ENCODE assay signal across 10 mouse cellular contexts in the genomic region with DNA sequence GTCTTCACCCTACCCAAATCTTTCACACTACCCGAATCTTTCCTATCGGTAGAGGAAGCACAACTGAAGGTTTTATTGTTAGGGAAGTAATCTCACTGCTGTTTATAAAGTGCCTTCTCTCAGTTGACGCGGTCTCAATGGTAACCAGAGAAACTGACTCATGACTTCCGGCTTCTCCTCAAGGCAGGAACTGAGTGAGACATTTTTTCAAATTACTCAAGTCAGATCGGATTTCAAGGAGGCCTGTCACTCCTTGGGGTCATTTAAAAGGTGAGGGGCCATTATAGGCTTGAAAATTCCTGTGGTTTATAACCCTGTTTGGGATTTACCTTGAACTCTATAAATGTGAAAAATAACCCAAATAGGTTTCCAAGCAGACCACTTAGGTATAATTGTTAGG.
DNase-seq lines count a peak whose midpoint lies in the region; ATAC-seq and TF ChIP-seq lines count a peak whose summit lies in the region.
"Had no signal": no experiment of that assay in that cellular context is flagged by ENCODE, and none has a peak within 500 bp of the region (broad histone marks: within the 10 kb centered on the region; RNA-seq: fewer than 3 reads in every experiment).

No protein-coding gene starts in this region.

- WGBS in embryonic facial prominence, embryonic 11.5 days = 19% methylated on average over 6 of the region's 6 CpGs
- 50% methylated on average over 6 of the region's 6 CpGs for WGBS in forebrain, embryonic 11.5 days

- no peak overlapping the region for H3K4me3 ChIP-seq in embryonic facial prominence, embryonic 11.5 days (ENCODE audit: low read depth, low read length)
- H3K4me3 ChIP-seq in left cerebral cortex, adult 2 months = no peak overlapping the region
- no peak overlapping the region for H3K4me3 ChIP-seq in forebrain, embryonic 11.5 days (ENCODE audit: low read depth, low read length)

- intact Hi-C loops in left cerebral cortex, adult 2 months (cut with DNase I) = loop anchor here (5.0 kb wide), 2 partner anchors 117 to 168 kb away; a partner anchor contains a TSS

- no peak for TF ChIP-seq CTCF in left cerebral cortex, adult 2 months (IDR thresholded peaks at IDR 0.05)

- H3K27me3 ChIP-seq in embryonic facial prominence, embryonic 11.5 days (ENCODE audit: control insufficient read depth, insufficient read depth, low read length) = no peaks in the 10 kb centered on the region
- no peaks in the 10 kb centered on the region for H3K27me3 ChIP-seq in forebrain, embryonic 11.5 days (ENCODE audit: control insufficient read depth, insufficient read depth, low read length)

- no peaks in the 10 kb centered on the region for H3K36me3 ChIP-seq in embryonic facial prominence, embryonic 11.5 days (replicated peaks; ENCODE audit: control insufficient read depth, insufficient read depth, low read depth, low read length)
- H3K36me3 ChIP-seq in forebrain, embryonic 11.5 days (ENCODE audit: control insufficient read depth, insufficient read depth, low read length) = no peaks in the 10 kb centered on the region

- H3K4me1 ChIP-seq in embryonic facial prominence, embryonic 11.5 days (ENCODE audit: control insufficient read depth, insufficient read depth, low read length) = no peaks in the 10 kb centered on the region; the same call in 1 of the 2 replicates
- H3K4me1 ChIP-seq in forebrain, embryonic 11.5 days (replicated peaks; ENCODE audit: control insufficient read depth, insufficient read depth, low read length) = no peaks in the 10 kb centered on the region; the same call in 1 of the 2 replicates

- H3K9me3 ChIP-seq in embryonic facial prominence, embryonic 11.5 days (replicated peaks; ENCODE audit: control insufficient read depth, low read length) = no peaks in the 10 kb centered on the region
- H3K9me3 ChIP-seq in forebrain, embryonic 11.5 days (ENCODE audit: control insufficient read depth, low read length) = no peaks in the 10 kb centered on the region

- ATAC-seq in embryonic facial prominence, embryonic 11.5 days (replicated peaks; ENCODE audit: insufficient number of reproducible peaks, low FRiP score, low TSS enrichment, low read depth) = no peak
- ATAC-seq in forebrain, embryonic 11.5 days (replicated peaks; ENCODE audit: low FRiP score) = no peak
- ATAC-seq: hindbrain, postnatal 0 days had no signal

- peak; percentile 12 for DNase-seq in adrenal gland, postnatal 14 days
- no peak for DNase-seq in adrenal gland, postnatal 4 days (ENCODE audit: low spot score in 2 of 2)
- DNase-seq in 3T3-L1 (ENCODE audit: low read depth, low spot score) = peak; percentile 68
- DNase-seq in embryonic facial prominence, embryonic 11.5 days (ENCODE audit: low spot score) = peak; percentile 73
- peak; percentile 23 for DNase-seq in lung, postnatal 10 days
- no peak for DNase-seq in right cerebral cortex, postnatal 36 days (ENCODE audit: low spot score in 2 of 2)
- no peak for DNase-seq in left cerebral cortex, adult 2 months (ENCODE audit: extremely low spot score in 1 of 2, low spot score in 2 of 2)
- no peak for DNase-seq in forebrain, embryonic 11.5 days (ENCODE audit: low spot score)
- DNase-seq: cerebellum, adult 8-10 months had no signal

- no peak overlapping the region for H3K9ac ChIP-seq in embryonic facial prominence, embryonic 11.5 days (replicated peaks; ENCODE audit: low read length)
- H3K9ac ChIP-seq in forebrain, embryonic 11.5 days (ENCODE audit: low read length) = no peak overlapping the region

- no peak overlapping the region for H3K4me2 ChIP-seq in embryonic facial prominence, embryonic 11.5 days (ENCODE audit: low read depth, low read length)
- H3K4me2 ChIP-seq in forebrain, embryonic 11.5 days (ENCODE audit: low read depth, low read length, severe bottlenecking) = no peak overlapping the region

- no peak overlapping the region for H3K27ac ChIP-seq in embryonic facial prominence, embryonic 11.5 days (replicated peaks; ENCODE audit: low read depth, low read length)
- no peak overlapping the region for H3K27ac ChIP-seq in left cerebral cortex, adult 2 months
- no peak overlapping the region for H3K27ac ChIP-seq in forebrain, embryonic 11.5 days (ENCODE audit: low read depth, low read length)
- H3K27ac ChIP-seq: hindbrain, postnatal 0 days had no signal

Comparison
In these comparisons a context has a peak if more than half of its experiments do, and no peak if none do; other contexts are left out.
1. DNase-seq: peak in adrenal gland, postnatal 14 days (single experiment), 3T3-L1 (single experiment), embryonic facial prominence, embryonic 11.5 days (single experiment) and lung, postnatal 10 days (single experiment); none in adrenal gland, postnatal 4 days (0 of 2), right cerebral cortex, postnatal 36 days (0 of 2), left cerebral cortex, adult 2 months (0 of 2) and forebrain, embryonic 11.5 days (single experiment).